Mouse (Mus musculus): ENCODE measurements at regions not wholly inside any gene's neighbourhood (a gene's known extent, or its start where the extent isn't known, plus 50 kb on each side); places are given as distances from the start of the nearest gene placed in this dataset.

DNA sequence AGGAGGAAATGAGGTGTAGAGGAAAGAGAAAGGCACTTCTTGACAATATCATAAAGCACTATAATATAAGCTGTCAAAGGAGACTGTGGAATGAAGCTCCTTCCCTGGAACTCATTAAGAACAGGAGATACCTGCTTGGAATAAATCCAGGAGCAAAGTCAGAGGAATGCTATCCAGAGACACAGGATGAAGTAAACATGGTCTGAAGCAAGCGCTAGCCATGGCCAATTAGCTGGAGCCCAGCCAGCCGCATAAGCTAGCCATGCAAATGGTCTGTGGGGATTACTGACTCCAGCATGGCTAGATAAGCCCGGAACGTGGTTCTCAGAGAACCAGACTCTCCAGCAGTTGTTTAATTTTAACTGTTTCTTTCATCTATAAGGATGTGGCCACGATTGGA is 54.9 kb upstream of the Gpc3 start:
- DNase-seq: no peak
- intact Hi-C loops (cut with DNase I): loop anchor here (5.0 kb wide), 1 partner anchor 51 kb away; no protein-coding TSS in a partner anchor

DNA sequence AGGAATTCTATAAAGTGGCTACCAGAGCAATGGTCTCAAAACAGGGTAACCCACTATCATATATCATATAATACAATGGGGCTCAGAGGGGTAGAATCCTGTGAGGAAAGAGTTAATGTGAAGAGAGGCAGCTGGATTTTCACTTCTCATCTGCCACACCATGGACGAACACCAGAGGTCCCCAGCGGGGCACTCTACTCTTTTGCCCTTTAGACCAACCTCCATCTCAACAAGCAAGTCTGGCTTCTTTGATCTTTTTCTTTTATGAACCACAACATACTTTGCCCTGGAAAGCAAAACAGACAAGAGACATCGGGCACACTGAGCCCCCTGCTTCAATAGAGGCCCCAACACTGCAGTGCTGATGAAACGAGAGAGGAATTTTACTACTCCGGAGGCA is 65.3 kb upstream of the Gpc3 start:
- peak in 1 of 2 experiments; percentile 1 for DNase-seq
- intact Hi-C loops (cut with DNase I): no loop called here

DNA sequence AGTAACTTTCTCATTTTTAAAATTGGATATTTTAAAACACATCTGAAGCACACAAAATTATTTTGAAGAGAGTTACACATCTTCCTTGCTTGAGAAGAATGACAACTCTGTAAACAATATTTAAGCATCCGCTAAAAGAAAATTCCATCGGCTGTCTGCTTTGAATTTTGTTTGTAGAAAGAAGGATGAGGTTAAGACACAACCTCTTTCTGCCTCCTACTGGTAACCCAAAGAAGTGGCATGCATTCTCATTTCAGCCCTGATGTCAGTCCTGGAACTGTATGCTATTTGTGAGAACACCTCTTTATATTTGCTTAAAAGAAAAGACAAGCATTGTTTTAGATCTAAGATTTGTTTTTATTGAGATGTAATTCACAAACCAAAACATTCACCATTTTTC is 80.6 kb upstream of the Gpc3 start:
- no peak for DNase-seq
- intact Hi-C loops (cut with DNase I): loop anchor here (10.0 kb wide), 1 partner anchor 240 kb away; no protein-coding TSS in a partner anchor

DNA sequence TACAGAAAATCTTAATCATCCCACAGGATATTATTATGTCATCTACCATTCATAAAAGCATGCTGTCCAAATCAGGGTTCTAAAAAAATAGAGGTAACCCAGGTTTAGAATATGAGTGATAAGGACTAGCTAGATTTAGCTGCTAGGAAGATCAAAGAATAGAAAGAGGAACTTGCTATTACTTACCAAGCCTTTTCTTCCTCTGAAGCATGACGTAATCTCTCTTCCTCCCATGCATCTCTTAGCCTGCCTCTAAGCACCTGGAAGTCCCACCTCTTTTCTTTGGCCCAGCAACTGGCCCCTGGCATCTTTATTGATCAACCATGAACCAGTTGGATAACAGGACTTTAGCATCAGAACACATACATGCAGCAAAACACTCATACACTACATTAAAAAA is 85.9 kb upstream of the Gpc3 start:
- DNase-seq: no peak
- intact Hi-C loops (cut with DNase I): loop anchor here (10.0 kb wide), 1 partner anchor 245 kb away; no protein-coding TSS in a partner anchor

DNA sequence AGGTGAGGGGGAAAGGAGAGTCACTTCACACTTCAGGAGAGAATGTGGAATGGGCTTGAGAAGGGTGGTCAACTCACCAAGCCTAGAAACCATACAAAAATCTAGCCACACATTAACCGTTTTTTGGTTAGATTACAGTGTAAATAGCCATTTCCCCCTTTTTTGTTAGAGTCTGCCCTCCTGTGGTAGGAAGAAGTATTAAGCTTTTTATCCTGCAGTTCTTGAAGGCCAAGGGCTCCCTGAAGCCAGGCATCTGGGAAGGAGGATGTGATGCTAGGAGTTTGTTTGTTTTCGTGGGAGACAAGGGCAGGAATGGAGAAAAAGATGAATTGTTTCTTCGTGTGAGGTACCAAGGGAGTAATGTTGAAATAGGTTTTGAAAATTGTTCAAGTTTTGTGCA is 73.5 kb upstream of the Ccdc160 start:
- DNase-seq: no peak
- intact Hi-C loops (cut with DNase I): loop anchor here (5.0 kb wide), 1 partner anchor 265 kb away; no protein-coding TSS in a partner anchor

DNA sequence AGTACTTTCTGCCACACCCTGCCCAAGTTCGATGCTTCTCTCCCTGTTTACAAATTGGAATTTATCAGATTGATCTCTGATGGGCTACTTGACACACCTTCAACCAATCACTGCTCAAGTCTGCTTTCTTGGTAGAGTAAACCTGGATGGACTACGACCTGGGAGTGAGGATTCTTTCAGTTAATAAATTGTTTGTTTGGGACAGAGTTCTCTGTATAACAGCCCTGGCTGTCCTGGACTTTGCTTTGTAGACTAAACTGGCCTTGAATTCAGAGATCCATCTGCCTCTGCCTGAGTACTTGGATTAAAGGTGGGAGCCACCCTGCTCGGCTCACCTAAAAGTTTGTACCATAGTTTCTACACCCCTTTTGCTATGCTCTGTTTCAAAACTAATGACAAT is 52.9 kb upstream of the Ccdc160 start:
- intact Hi-C loops (cut with DNase I): no loop called here
- no peak for DNase-seq

Data from heart, postnatal 36 days (tissue).